Mouse (Mus musculus) T-helper 17 cell (primary cell): ENCODE measurements around the gene Poc1b.

Experiments
- in situ Hi-C, 2 experiments: fragments of 300-600 bp; cut with MboI, MseI; formaldehyde crosslinking; loops; 1 replicate in 1 of 2; 2 replicates in 1 of 2; pipeline ENCODE4 v1.15.1; 2025; ENCODE audit warnings: high pct_unique_total_duplicates in 2 of 2

Poc1b gene

DNA sequence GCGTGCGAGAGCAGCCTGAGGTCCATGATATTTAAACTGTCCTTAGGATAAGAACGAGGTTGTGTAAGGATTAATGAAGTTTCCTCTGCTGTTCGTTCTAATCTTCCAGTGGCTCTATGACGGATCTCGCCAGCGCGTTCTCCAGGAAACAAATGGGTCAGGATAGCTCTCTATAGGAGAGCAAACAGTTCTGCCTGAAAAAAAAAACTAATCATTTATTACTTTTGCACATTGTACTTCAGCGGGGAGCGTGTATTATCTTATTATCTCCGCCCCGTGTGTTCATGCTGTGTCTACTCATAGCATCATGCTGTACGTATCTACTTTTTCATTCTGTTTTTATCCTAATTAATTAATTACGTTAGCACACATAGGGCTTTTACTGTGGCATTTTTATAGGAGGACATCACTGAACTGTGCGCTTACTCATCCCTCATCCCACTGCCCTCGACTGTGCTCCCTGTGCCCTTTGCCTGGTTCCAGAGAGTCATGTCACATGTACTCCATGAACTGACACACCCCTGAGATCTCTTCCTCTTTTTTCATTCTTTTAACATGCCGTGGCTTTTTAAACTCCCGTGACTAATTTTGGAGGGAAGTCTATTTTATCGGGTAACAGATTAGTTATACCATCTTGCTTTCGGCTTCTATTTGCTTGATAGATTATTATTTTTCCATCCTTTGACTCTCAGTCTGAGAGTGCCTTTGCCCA, 140.1 kb downstream of the Poc1b start:
- in situ Hi-C loops, result no loop called here
